Mouse (Mus musculus) limb, embryonic 10.5 days (tissue): ENCODE results near the gene Treml1. TPM values are rescaled to one million over a fixed set of nuclear protein-coding genes. Genes with fewer than 3 reads are reported as not detected.

Source experiments
- DNase-seq: peaks from one replicate; pipeline ENCODE4 v3.0.0-alpha.2; 2017; ENCODE audit warnings: low spot score
- H3K27ac ChIP-seq: fragments of 300-500 bp; sonication (generic); 2 replicates; pipeline ENCODE4 v1.5.1; 2016; ENCODE audit warnings: mild to moderate bottlenecking
- H3K27me3 ChIP-seq: fragments of 300-500 bp; sonication (generic); 2 replicates; pipeline ENCODE4 v1.6.1; 2016; ENCODE audit warnings: low read depth, mild to moderate bottlenecking; ENCODE audit not compliant: poor library complexity, severe bottlenecking
- H3K36me3 ChIP-seq: fragments of 300-500 bp; sonication (generic); 2 replicates; pipeline ENCODE4 v1.6.1; 2016; ENCODE audit warnings: mild to moderate bottlenecking, moderate library complexity
- H3K4me1 ChIP-seq: fragments of 300-500 bp; sonication (generic); 2 replicates; pipeline ENCODE4 v1.6.1; 2016
- H3K4me3 ChIP-seq: fragments of 300-500 bp; sonication (generic); 2 replicates; pipeline ENCODE4 v1.5.1; 2016; ENCODE audit warnings: mild to moderate bottlenecking, moderate library complexity
- H3K9me3 ChIP-seq: fragments of 300-500 bp; sonication (generic); replicated peaks from 2 replicates; pipeline ENCODE4 v1.6.1; 2016; ENCODE audit warnings: mild to moderate bottlenecking
- WGBS: fragments of 180-500 bp; shearing (Covaris S2); methylation state at CpG from one replicate; pipeline ENCODE4 v1.1.7; 2016; 5-methylcytosine and 5-hydroxymethylcytosine counted together
- polyA plus RNA-seq: library from polyadenylated mRNA; unstranded; fragments of >200 nt; fragmentation: Nextera tagmentation; extraction: Ambion mirVana; gene quantifications from 2 replicates; pipeline ENCODE4 v1.2.1, GENCODE M21; 2016

The Treml1 gene
- polyA plus RNA-seq, 1 experiment from 2014 or later = 1.8 TPM

- WGBS = 86% methylated on average over 9 of the region's 9 CpGs
Measured at GRCm38 (mm10) chr17:48365511-48366155, 5.9 kb downstream of the Treml1 start.

GRCm38 (mm10) chr17:48366806-48367205, 7.1 kb downstream of the Treml1 start:
- WGBS = 90% methylated on average over 5 of the region's 5 CpGs
- Histone ChIP-seq H3K9me3 (no peaks in the 10 kb centered on the region), H3K4me3 (no peak overlapping the region), H3K36me3 (no peaks in the 10 kb centered on the region), H3K4me1 (no peaks in the 10 kb centered on the region), H3K27me3 (no peaks in the 10 kb centered on the region), H3K27ac (no peak overlapping the region)
- no peak for DNase-seq

More at GRCm38 (mm10) chr17:48365511-48366155, 5.9 kb downstream of the Treml1 start:
- Histone ChIP-seq H3K4me3 (no peak overlapping the region), H3K36me3 (no peaks in the 10 kb centered on the region), H3K27ac (no peak overlapping the region), H3K27me3 (no peaks in the 10 kb centered on the region), H3K9me3 (no peaks in the 10 kb centered on the region), H3K4me1 (no peaks in the 10 kb centered on the region)
- no peak for DNase-seq

- H3K27ac ChIP-seq = no peak overlapping the region
- no peak overlapping the region for H3K4me3 ChIP-seq
- DNase-seq = no peak
- H3K4me1 ChIP-seq = no peaks in the 10 kb centered on the region
- H3K36me3 ChIP-seq = no peaks in the 10 kb centered on the region
- H3K27me3 ChIP-seq = no peaks in the 10 kb centered on the region
- no peaks in the 10 kb centered on the region for H3K9me3 ChIP-seq
Measured at GRCm38 (mm10) chr17:48371621-48372020, 11.9 kb downstream of the Treml1 start.

GRCm38 (mm10) chr17:48372987-48373386, 13.3 kb downstream of the Treml1 start:
- WGBS = 84% methylated on average over 8 of the region's 8 CpGs
- Histone ChIP-seq H3K4me1 (no peaks in the 10 kb centered on the region), H3K27me3 (no peaks in the 10 kb centered on the region), H3K9me3 (no peaks in the 10 kb centered on the region), H3K36me3 (no peaks in the 10 kb centered on the region), H3K4me3 (no peak overlapping the region), H3K27ac (no peak overlapping the region)
- no peak for DNase-seq

DNA sequence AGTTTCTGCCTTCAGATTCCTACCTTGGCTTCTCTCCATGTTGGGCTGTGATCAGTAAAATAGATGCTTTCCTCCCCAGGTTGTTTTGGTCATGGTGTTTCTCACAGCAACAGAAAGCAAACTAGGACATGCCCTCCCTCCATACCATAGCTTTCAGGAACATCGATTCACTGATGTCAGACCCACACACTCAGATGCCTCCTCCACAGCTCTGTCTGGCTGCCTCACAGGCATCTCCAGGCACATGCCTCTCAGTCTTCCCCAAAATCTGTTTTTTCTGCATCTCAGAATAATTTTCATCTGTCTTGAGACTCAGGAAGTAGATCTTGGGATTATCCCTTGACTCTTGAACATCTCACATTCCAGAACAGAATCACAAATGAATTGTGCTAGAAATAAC, 16.4 kb downstream of the Treml1 start:
- Histone ChIP-seq H3K27ac (no peak overlapping the region), H3K27me3 (no peaks in the 10 kb centered on the region), H3K4me3 (no peak overlapping the region), H3K36me3 (no peaks in the 10 kb centered on the region), H3K9me3 (no peaks in the 10 kb centered on the region), H3K4me1 (no peaks in the 10 kb centered on the region)
- DNase-seq = no peak
- WGBS = 100% methylated on average over 1 of the region's 1 CpGs

DNA sequence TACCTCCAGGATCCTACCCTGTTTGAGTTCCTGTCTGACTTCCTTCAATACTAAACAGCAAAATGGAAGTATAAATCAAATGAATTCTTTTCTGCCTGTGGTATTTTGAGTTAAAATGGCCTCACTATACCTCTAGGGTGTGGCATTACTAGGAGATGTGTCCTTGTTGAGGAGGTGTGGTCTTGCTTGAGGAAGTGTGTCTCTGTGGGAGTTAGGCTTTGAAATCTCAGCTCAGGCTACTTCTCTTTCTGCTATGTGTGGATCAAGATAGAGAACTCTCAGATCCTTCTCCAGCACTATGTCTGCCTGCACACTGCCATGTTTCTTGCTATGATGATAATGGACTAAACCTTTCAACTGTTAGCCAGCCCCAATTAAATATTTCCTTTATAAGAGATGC, 19.3 kb downstream of the Treml1 start:
- no peaks in the 10 kb centered on the region for H3K4me1 ChIP-seq
- no peak for DNase-seq
- no peaks in the 10 kb centered on the region for H3K9me3 ChIP-seq
- no peaks in the 10 kb centered on the region for H3K27me3 ChIP-seq
- H3K4me3 ChIP-seq = no peak overlapping the region
- no peak overlapping the region for H3K27ac ChIP-seq
- no peaks in the 10 kb centered on the region for H3K36me3 ChIP-seq

GRCm38 (mm10) chr17:48385786-48386461, 26.2 kb downstream of the Treml1 start:
- WGBS = 72% methylated on average over 2 of the region's 2 CpGs
- H3K27ac ChIP-seq = no peak overlapping the region
- no peaks in the 10 kb centered on the region for H3K4me1 ChIP-seq
- H3K4me3 ChIP-seq = no peak overlapping the region
- no peaks in the 10 kb centered on the region for H3K9me3 ChIP-seq
- DNase-seq = no peak
- H3K27me3 ChIP-seq = no peaks in the 10 kb centered on the region
- H3K36me3 ChIP-seq = peaks cover 54% of the 10 kb centered on the region

- Histone ChIP-seq H3K27me3 (no peaks in the 10 kb centered on the region), H3K4me1 (no peaks in the 10 kb centered on the region), H3K9me3 (no peaks in the 10 kb centered on the region), H3K4me3 (no peak overlapping the region), H3K27ac (no peak overlapping the region), H3K36me3 (peaks cover 81% of the 10 kb centered on the region)
- no peak for DNase-seq
- 90% methylated on average over 2 of the region's 2 CpGs for whole genome bisulfite sequencing
Measured at GRCm38 (mm10) chr17:48388666-48389065, 28.9 kb downstream of the Treml1 start.

DNA sequence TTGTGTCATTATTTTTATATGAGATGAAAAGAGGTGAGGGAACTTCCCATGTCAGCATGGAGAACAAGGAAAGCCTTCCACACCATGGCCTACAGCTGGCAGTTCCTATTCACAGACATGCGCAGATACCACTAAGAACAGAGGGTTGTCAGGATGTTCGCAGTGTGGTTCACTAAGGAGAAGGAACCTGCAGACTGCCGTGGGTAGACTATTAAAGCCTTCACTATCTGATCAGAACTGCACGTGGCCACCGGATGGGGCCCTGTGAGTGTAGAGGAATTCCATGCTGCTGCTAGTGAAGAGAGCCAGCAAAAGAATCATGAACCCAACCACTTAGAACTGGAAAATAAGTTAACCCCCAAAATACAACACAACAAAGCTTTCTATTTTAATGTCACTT, 29.7 kb downstream of the Treml1 start:
- H3K4me3 ChIP-seq = no peak overlapping the region
- 94% methylated on average over 5 of the region's 5 CpGs for WGBS
- no peak for DNase-seq
- H3K36me3 ChIP-seq = peaks cover 89% of the 10 kb centered on the region
- no peak overlapping the region for H3K27ac ChIP-seq
- no peaks in the 10 kb centered on the region for H3K27me3 ChIP-seq
- no peaks in the 10 kb centered on the region for H3K4me1 ChIP-seq
- H3K9me3 ChIP-seq = no peaks in the 10 kb centered on the region

DNA sequence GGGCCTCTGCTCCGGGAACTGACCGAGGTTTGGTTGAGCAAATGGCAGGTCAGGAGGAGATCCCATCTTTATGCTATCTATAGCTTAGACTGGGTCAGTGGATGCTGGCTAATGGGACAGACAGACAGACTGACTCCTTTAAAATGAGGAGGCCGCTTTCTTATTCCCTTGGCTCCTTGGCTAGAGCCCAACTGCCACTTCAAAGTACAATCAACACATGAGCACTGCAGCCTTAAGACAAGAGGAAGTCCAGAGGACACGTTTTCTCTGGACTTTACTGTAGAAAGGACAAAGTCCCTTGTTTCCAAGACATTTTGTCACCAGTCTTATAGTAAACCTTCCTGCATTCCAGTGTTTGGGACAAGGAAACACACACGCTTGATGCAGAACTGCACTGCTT, 31.7 kb downstream of the Treml1 start:
- H3K27ac ChIP-seq = no peak overlapping the region
- H3K4me3 ChIP-seq = no peak overlapping the region
- no peaks in the 10 kb centered on the region for H3K4me1 ChIP-seq
- DNase-seq = no peak
- 89% methylated on average over 5 of the region's 5 CpGs for WGBS
- peaks cover 100% of the 10 kb centered on the region for H3K36me3 ChIP-seq
- H3K27me3 ChIP-seq = no peaks in the 10 kb centered on the region
- H3K9me3 ChIP-seq = no peaks in the 10 kb centered on the region

DNA sequence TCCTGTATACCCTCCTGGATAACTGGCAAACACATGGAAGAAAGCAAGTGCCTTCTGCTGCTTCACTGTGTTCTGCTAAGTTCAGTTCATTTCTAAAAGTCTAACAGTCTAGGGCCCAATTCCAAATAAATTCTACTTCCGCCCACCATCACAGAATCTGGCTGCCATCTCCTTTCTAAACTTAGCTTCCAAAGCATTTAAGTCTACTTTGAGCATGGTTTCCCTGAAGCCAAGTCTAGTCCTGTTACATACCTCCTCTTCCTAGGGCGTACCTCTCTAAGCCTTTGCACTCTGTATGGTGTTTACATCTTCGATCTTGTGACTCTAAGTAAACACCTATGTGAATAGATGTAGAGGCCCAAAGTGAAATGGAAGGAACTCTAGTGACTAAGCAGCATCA, 32.9 kb downstream of the Treml1 start:
- H3K27me3 ChIP-seq = no peaks in the 10 kb centered on the region
- no peak overlapping the region for H3K27ac ChIP-seq
- H3K4me1 ChIP-seq = no peaks in the 10 kb centered on the region
- no peak overlapping the region for H3K4me3 ChIP-seq
- no peaks in the 10 kb centered on the region for H3K9me3 ChIP-seq
- 97% methylated on average over 3 of the region's 3 CpGs for WGBS
- no peak for DNase-seq
- H3K36me3 ChIP-seq = peaks cover 99% of the 10 kb centered on the region

GRCm38 (mm10) chr17:48401710-48402109, 42.0 kb downstream of the Treml1 start:
- no peaks in the 10 kb centered on the region for H3K9me3 ChIP-seq

DNA sequence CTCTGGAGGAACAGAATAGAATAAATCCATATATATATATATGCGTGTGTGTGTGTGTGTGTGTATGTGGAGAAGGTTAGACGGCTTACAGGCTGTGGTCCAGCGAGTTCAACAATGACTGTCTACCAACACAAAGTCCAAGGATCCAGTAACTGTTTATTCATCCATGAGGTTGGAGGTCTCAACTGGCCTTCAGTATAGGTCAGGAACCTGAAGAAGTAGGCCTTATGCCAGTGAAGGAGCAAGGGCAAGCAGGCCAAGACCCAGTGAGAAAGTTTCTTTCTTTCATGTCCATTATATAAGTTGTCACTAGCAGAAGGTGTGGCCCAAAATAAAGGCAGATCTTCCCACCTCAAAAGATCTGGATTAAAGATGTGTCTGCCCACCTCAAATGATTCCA, 43.0 kb downstream of the Treml1 start:
- no peaks in the 10 kb centered on the region for H3K9me3 ChIP-seq
- no peak for DNase-seq
- WGBS = 94% methylated on average over 3 of the region's 3 CpGs
- no peaks in the 10 kb centered on the region for H3K27me3 ChIP-seq
- H3K27ac ChIP-seq = no peak overlapping the region
- H3K4me1 ChIP-seq = peaks cover 8% of the 10 kb centered on the region
- peaks cover 54% of the 10 kb centered on the region for H3K36me3 ChIP-seq
- H3K4me3 ChIP-seq = no peak overlapping the region

More at GRCm38 (mm10) chr17:48401710-48402109, 42.0 kb downstream of the Treml1 start:
- DNase-seq = no peak
- H3K27ac ChIP-seq = no peak overlapping the region
- no peaks in the 10 kb centered on the region for H3K27me3 ChIP-seq
- WGBS = 93% methylated on average over 4 of the region's 4 CpGs
- H3K4me3 ChIP-seq = no peak overlapping the region
- no peaks in the 10 kb centered on the region for H3K4me1 ChIP-seq
- H3K36me3 ChIP-seq = peaks cover 61% of the 10 kb centered on the region

GRCm38 (mm10) chr17:48403848-48404247, 44.1 kb downstream of the Treml1 start:
- no peaks in the 10 kb centered on the region for H3K9me3 ChIP-seq
- H3K27ac ChIP-seq = no peak overlapping the region
- WGBS = 91% methylated on average over 2 of the region's 2 CpGs
- H3K36me3 ChIP-seq = peaks cover 43% of the 10 kb centered on the region
- H3K4me1 ChIP-seq = peaks cover 15% of the 10 kb centered on the region
- H3K27me3 ChIP-seq = no peaks in the 10 kb centered on the region
- H3K4me3 ChIP-seq = no peak overlapping the region
- no peak for DNase-seq
